Mouse (Mus musculus) midbrain, embryonic 11.5 days (tissue): ENCODE results near the gene Tsku. TPM values are rescaled to one million over a fixed set of nuclear protein-coding genes. Genes with fewer than 3 reads are reported as not detected.

Experiments
- ATAC-seq: fragments of 200-750 bp; cut with Nextera tagmentation; 2 replicates; pipeline ENCODE4 v1.8.0; 2017; ENCODE audit warnings: moderate TSS enrichment, moderate library complexity; ENCODE audit not compliant: low FRiP score
- DNase-seq: peaks from one replicate; pipeline ENCODE4 v3.0.0; 2015; ENCODE audit warnings: low spot score; ENCODE audit errors: missing footprints
- H3K27ac ChIP-seq: fragments of 300-500 bp; sonication (generic); 2 replicates; pipeline ENCODE4 v1.5.1; 2014; ENCODE audit warnings: low read depth, low read length
- H3K27me3 ChIP-seq: fragments of 300-500 bp; sonication (generic); 2 replicates; pipeline ENCODE4 v1.6.1; 2014; ENCODE audit warnings: mild to moderate bottlenecking, low read length, moderate library complexity, mixed read lengths; ENCODE audit not compliant: control insufficient read depth, insufficient read depth
- H3K36me3 ChIP-seq: fragments of 300-500 bp; sonication (generic); 2 replicates; pipeline ENCODE4 v1.6.1; 2014; ENCODE audit warnings: mild to moderate bottlenecking, low read length, moderate library complexity, mixed read lengths; ENCODE audit not compliant: control insufficient read depth, insufficient read depth
- H3K4me1 ChIP-seq: fragments of 300-500 bp; sonication (generic); 2 replicates; pipeline ENCODE4 v1.6.1; 2014; ENCODE audit warnings: low read length; ENCODE audit not compliant: control insufficient read depth, insufficient read depth
- H3K4me2 ChIP-seq: fragments of 300-500 bp; sonication (generic); 2 replicates; pipeline ENCODE4 v1.6.1; 2014; ENCODE audit warnings: mild to moderate bottlenecking, moderate library complexity
- H3K4me3 ChIP-seq: fragments of 300-500 bp; sonication (generic); 2 replicates; pipeline ENCODE4 v1.5.1; 2014; ENCODE audit warnings: low read depth, low read length
- H3K9ac ChIP-seq: fragments of 300-500 bp; sonication (generic); 2 replicates; pipeline ENCODE4 v1.6.1; 2014; ENCODE audit warnings: low read length
- H3K9me3 ChIP-seq: fragments of 300-500 bp; sonication (generic); 2 replicates; pipeline ENCODE4 v1.6.1; 2016; ENCODE audit warnings: low read length; ENCODE audit not compliant: control insufficient read depth
- WGBS: fragments of 180-500 bp; shearing (Covaris S2); extraction: QIAGEN DNeasy Blood & Tissue Kit; methylation state at CpG from one replicate; pipeline ENCODE4 v1.1.7; 2014; 5-methylcytosine and 5-hydroxymethylcytosine counted together
- polyA plus RNA-seq: library from polyadenylated mRNA; unstranded; fragments of >200 nt; fragmentation: Nextera tagmentation; extraction: Ambion mirVana; gene quantifications from 2 replicates; pipeline ENCODE4 v1.2.1, GENCODE M21; 2014

Tsku gene
- polyA plus RNA-seq, 1 experiment from 2014 or later: 7.3 TPM

- DNase-seq (peak; percentile 45), ATAC-seq (no peak)
- H3K9me3 ChIP-seq: no peaks in the 10 kb centered on the region
- no peak overlapping the region for H3K27ac ChIP-seq
- no peaks in the 10 kb centered on the region for H3K4me1 ChIP-seq
- H3K36me3 ChIP-seq: no peaks in the 10 kb centered on the region
- H3K9ac ChIP-seq: no peak overlapping the region
- H3K4me3 ChIP-seq: no peak overlapping the region
- no peaks in the 10 kb centered on the region for H3K27me3 ChIP-seq
- WGBS: 88% methylated on average over 7 of the region's 7 CpGs
- H3K4me2 ChIP-seq: no peak overlapping the region
Observed at GRCm38 (mm10) chr7:98326051-98326450, 35.1 kb downstream of the Tsku start.

GRCm38 (mm10) chr7:98324228-98324627, 36.9 kb downstream of the Tsku start:
- H3K4me3 ChIP-seq: no peak overlapping the region
- no peak for ATAC-seq
- WGBS: 85% methylated on average over 1 of the region's 1 CpGs

GRCm38 (mm10) chr7:98323288-98324019, 37.7 kb downstream of the Tsku start:
- H3K27ac ChIP-seq: no peak overlapping the region

More at GRCm38 (mm10) chr7:98324228-98324627, 36.9 kb downstream of the Tsku start:
- Histone ChIP-seq H3K9me3 (no peaks in the 10 kb centered on the region), H3K4me2 (no peak overlapping the region), H3K27me3 (no peaks in the 10 kb centered on the region), H3K36me3 (no peaks in the 10 kb centered on the region), H3K27ac (no peak overlapping the region), H3K4me1 (no peaks in the 10 kb centered on the region), H3K9ac (no peak overlapping the region)
- peak; percentile 26 for DNase-seq

GRCm38 (mm10) chr7:98322415-98322814, 38.7 kb downstream of the Tsku start:
- 81% methylated on average over 3 of the region's 3 CpGs for WGBS
- no peak overlapping the region for H3K9ac ChIP-seq
- DNase-seq: no peak

More at GRCm38 (mm10) chr7:98323288-98324019, 37.7 kb downstream of the Tsku start:
- ATAC-seq: no peak
- no peaks in the 10 kb centered on the region for H3K4me1 ChIP-seq
- H3K4me2 ChIP-seq: no peak overlapping the region
- peak; percentile 35 for DNase-seq
- no peak overlapping the region for H3K9ac ChIP-seq
- WGBS: 39% methylated on average over 5 of the region's 5 CpGs
- H3K36me3 ChIP-seq: no peaks in the 10 kb centered on the region
- no peaks in the 10 kb centered on the region for H3K9me3 ChIP-seq
- H3K4me3 ChIP-seq: no peak overlapping the region
- H3K27me3 ChIP-seq: no peaks in the 10 kb centered on the region

GRCm38 (mm10) chr7:98321083-98321482, 40.0 kb downstream of the Tsku start, which contains the start of gene Acer3:
TSS of gene Acer3 (minus strand) at chr7:98321208.
- WGBS: 89% methylated on average over 2 of the region's 2 CpGs
- peak; percentile 45 for DNase-seq
- Histone ChIP-seq H3K9ac (no peak within 1 kb of the TSS), H3K27me3 (no peaks in the 10 kb centered on the region), H3K27ac (no peak within 1 kb of the TSS), H3K4me2 (no peak within 1 kb of the TSS), H3K4me3 (no peak within 1 kb of the TSS), H3K9me3 (no peaks in the 10 kb centered on the region), H3K4me1 (no peaks in the 10 kb centered on the region), H3K36me3 (no peaks in the 10 kb centered on the region)
- no peak for ATAC-seq

More at GRCm38 (mm10) chr7:98322415-98322814, 38.7 kb downstream of the Tsku start:
- no peak overlapping the region for H3K27ac ChIP-seq
- H3K4me3 ChIP-seq: no peak overlapping the region
- H3K4me1 ChIP-seq: no peaks in the 10 kb centered on the region
- no peak overlapping the region for H3K4me2 ChIP-seq
- H3K36me3 ChIP-seq: no peaks in the 10 kb centered on the region
- ATAC-seq: no peak
- no peaks in the 10 kb centered on the region for H3K27me3 ChIP-seq
- no peaks in the 10 kb centered on the region for H3K9me3 ChIP-seq

GRCm38 (mm10) chr7:98320006-98320556, 41.0 kb downstream of the Tsku start:
- Histone ChIP-seq H3K9ac (no peak overlapping the region), H3K27ac (no peak overlapping the region), H3K4me2 (no peak overlapping the region), H3K9me3 (no peaks in the 10 kb centered on the region), H3K27me3 (no peaks in the 10 kb centered on the region), H3K4me3 (no peak overlapping the region), H3K4me1 (no peaks in the 10 kb centered on the region), H3K36me3 (no peaks in the 10 kb centered on the region)
- ATAC-seq (no peak), DNase-seq (peak; percentile 64)
- WGBS: 87% methylated on average over 7 of the region's 7 CpGs

- DNase-seq: no peak
- no peak for ATAC-seq
- no peak overlapping the region for H3K4me2 ChIP-seq
- no peaks in the 10 kb centered on the region for H3K9me3 ChIP-seq
- H3K27ac ChIP-seq: no peak overlapping the region
- no peaks in the 10 kb centered on the region for H3K27me3 ChIP-seq
- no peaks in the 10 kb centered on the region for H3K4me1 ChIP-seq
- WGBS: 54% methylated on average over 2 of the region's 2 CpGs
- no peaks in the 10 kb centered on the region for H3K36me3 ChIP-seq
- H3K9ac ChIP-seq: no peak overlapping the region
- no peak overlapping the region for H3K4me3 ChIP-seq
Observed at GRCm38 (mm10) chr7:98316568-98316967, 44.6 kb downstream of the Tsku start.

GRCm38 (mm10) chr7:98315087-98315486, 46.0 kb downstream of the Tsku start:
- no peak for DNase-seq
- H3K9ac ChIP-seq: no peak overlapping the region
- H3K4me3 ChIP-seq: no peak overlapping the region
- H3K4me1 ChIP-seq: no peaks in the 10 kb centered on the region
- H3K36me3 ChIP-seq: no peaks in the 10 kb centered on the region
- 68% methylated on average over 2 of the region's 2 CpGs for WGBS
- no peaks in the 10 kb centered on the region for H3K9me3 ChIP-seq
- H3K27me3 ChIP-seq: no peaks in the 10 kb centered on the region
- no peak overlapping the region for H3K4me2 ChIP-seq
- no peak overlapping the region for H3K27ac ChIP-seq
- no peak for ATAC-seq

GRCm38 (mm10) chr7:98312185-98312920, 48.8 kb downstream of the Tsku start:
- H3K4me1 ChIP-seq: peaks cover 6% of the 10 kb centered on the region
- no peaks in the 10 kb centered on the region for H3K9me3 ChIP-seq
- no peak overlapping the region for H3K9ac ChIP-seq
- no peak overlapping the region for H3K27ac ChIP-seq
- H3K27me3 ChIP-seq: peaks cover 2% of the 10 kb centered on the region; the same call in 1 of the 2 replicates
- ATAC-seq (no peak), DNase-seq (no peak)
- no peak overlapping the region for H3K4me3 ChIP-seq
- no peak overlapping the region for H3K4me2 ChIP-seq
- H3K36me3 ChIP-seq: no peaks in the 10 kb centered on the region
- WGBS: 69% methylated on average over 4 of the region's 4 CpGs
